Mouse (Mus musculus): ENCODE measurements around the gene Magoh.

Gene Magoh

DNA sequence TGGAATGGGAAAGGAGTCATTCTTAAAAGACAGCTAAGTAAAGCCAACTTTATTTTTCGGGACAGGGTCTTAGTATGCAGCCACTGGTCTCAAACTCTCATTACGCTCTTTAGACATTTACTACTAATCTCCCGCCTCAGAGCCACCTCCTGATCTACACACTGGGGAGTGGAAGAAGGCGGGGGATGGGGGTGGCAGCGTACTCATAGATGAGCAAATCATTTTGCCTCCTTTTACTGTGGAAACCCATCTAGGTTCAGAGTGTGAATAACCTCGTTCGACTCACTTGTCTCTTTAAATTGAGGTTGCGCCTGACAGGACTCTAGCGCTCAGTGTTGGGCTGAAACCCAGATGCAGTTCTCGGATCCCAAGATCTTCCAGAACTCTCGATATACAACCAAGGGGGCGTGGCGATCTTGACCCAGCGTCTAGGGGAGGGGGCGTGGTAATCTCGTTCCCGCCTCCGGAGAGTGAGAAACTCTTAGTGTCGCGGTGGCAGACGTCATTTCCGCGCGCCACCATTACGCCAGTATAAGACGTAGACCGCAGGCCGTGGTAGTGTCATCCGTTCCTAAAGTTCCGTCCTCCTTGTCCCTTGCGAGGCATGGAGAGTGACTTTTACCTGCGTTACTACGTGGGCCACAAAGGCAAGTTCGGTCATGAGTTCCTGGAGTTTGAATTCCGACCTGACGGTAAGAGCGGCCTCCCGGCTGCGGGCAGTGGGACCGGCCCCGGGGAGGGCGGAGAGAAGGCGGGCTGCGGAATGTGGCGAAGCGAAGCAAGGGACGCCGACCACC, at the start of gene Magoh:
Gene Magoh, plus strand, starts transcription at position 502 of the 797 bp plus-strand sequence.
- DNase-seq, result peak; percentile 99

DNA sequence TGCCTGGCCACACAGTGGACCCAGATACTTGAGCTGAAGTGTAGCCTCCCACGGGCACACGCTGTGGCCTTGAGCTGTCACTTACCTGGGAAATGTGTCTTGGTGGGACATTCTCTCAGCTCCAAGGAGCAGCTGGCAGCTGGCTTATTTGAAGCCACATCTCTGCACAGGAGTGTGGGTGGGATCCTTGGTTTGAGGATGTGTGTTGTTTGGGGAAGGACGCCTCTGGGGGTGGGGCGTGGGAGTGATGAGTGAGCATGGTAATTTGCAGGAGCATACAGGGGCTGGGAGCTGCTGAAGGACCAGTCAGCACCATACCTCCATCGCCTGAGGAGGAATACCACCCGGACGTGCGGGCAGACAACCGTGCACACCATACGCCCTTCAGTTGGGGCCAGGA, 49.4 kb upstream of the Magoh start:
- DNase-seq, result no peak

GRCm38 (mm10) chr4:107830821-107831221, 48.7 kb upstream of the Magoh start:
- DNase-seq, result no peak

DNA sequence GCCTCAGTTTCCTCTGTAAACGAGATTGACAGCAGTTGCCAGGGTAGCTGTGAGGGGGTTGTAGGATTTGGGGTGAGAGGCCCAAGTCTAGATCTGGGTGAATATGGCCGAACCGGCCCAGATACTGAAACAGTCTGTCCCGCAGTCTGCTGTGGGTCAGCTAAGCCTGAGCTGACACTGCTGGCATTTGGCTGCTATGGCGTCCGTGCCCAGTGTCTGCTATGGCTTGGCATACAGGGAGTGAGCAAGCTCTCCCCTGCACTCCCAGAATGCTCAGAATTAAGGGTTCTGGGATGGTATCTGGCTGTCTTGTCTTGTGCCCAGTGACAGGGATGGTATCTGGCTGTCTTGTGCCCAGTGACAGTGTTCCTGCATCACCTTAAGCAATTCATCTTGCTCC, 47.9 kb upstream of the Magoh start:
- no peak for DNase-seq

DNA sequence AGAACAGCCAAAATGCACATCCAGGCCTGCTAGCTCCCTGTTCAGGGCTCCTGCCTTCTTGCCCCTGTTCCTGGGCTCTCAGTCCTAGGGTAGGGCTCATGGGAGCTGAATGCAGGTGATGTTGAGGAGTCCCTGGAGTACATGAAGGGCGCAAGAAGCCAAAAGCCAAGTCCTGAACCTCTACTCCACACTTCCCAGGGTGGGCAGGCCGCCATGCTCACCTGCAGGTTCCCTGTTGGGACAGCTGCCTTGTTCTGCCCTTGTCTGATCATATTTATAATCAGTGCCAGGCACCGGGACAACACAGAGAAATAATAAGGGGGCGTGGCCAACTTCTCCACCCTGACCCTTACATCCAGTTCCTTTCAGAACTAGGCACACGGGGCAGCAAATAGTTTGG, 46.0 kb upstream of the Magoh start:
- DNase-seq, result no peak

DNA sequence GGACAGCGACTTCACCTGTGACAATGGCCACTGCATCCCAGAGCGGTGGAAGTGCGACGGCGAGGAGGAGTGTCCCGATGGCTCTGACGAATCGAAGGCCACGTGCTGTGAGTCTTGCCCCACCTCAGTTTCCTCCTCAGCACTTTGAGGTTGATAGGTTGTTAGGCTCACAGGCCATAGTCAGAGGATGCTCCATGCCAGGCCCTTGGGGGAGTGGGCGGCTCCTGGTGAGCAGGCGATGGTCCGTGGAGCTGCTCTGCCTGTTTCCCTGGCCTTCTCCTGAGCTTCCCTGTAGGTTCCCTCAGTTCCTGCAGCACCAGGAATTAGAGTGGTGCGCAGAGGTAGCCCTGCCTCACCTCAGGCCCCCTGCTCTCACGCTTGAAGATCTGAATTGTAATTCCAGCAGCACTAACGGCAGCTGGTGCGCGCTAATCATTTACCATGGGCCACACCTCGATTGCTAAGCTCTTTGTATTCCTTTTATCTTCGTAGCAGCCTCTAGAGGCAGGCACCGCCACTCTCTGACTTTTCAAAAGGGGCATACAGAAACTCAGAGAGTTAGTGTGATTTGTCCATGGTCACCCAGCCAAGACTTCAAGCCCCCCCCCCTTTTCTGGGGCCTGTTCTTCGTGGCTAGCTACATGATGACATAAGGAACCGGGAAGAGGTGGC, 44.8 kb upstream of the Magoh start:
- no peak for DNase-seq

- DNase-seq, result no peak
Observed at GRCm38 (mm10) chr4:107835508-107835909, 44.0 kb upstream of the Magoh start.

- DNase-seq, result no peak
Observed at GRCm38 (mm10) chr4:107836758-107837157, 42.8 kb upstream of the Magoh start.

DNA sequence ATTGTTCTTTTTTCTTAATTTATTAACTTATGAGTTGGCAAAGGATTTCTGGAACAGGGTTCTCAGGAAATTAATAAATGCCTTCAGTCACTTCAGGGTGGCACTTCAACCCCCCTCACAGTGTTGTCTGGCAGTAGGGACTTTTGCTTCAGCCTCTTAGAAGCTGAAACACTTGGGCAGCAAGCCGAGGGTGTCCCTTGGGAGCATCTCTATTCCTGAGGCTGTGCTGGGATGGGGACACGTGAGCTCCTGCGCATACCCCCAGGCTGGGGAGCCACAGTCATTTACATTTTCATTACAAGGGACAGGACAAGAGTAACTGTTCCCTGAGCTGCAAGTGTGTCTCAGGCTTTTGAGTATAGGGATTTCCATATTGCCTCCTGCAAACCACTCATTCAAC, 41.6 kb upstream of the Magoh start:
- DNase-seq, result no peak

DNA sequence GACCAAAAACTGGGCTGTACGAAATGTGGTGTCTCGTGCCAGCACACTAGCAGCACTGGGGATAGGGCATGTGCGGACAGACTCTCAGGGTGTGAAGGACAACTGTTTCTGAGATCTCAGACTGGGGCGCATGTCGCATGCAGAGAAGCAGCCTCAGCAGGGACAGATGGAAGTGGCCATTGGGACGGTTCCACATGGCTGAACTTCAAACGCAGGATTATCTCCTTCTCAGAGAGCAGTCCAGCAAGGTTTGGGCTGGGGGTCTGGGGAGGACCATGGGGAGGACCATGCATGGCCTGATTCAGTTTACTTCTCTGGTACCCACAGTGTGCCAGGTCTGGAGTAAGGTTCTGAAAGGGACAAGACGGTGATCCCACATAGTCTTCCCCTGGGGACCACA, 35.9 kb upstream of the Magoh start:
- DNase-seq, result no peak

- no peak for DNase-seq
Observed at GRCm38 (mm10) chr4:107844971-107845370, 34.6 kb upstream of the Magoh start.

DNA sequence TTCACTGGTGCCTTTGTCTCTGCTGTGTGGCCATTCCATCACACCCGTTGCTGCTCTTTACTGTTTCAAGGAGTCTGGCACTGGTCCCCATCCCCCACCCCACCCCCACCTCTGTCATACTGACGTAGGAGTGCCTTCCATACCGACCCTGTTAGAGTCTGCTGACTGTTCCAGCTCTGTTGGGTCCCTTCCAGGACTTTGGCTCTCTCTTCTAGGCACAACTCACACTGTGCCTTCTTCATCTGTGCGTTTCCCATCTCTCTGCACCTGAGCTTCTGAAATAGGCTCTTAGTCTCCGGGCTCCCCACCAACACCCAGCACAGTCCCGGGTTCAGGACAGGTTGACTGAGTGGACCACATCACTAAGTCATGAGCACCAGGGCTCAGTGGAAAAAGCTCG, 32.8 kb upstream of the Magoh start:
- DNase-seq, result no peak

DNA sequence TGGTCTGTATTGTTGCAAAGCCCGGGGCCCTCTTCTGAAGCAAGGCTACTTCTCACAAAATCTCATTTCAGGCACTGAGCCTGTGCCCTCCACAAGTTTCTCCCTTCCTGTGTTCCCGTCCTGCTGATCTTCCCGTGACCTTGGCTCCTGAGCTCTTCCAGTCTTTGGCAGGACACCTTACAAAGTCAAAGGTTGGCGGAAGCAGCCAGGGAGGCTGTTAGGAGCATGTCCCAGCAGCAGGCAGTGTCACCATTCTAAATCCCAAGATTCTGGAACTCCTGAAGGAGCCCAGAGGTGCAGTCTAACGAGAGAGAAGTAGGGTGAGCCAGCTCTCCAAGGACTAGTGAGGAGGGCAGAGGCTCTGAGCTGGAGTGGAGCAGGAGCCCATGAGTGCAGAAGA, 31.0 kb upstream of the Magoh start:
- DNase-seq, result no peak

- DNase-seq, result no peak
Observed at GRCm38 (mm10) chr4:107849621-107850020, 29.9 kb upstream of the Magoh start.

DNA sequence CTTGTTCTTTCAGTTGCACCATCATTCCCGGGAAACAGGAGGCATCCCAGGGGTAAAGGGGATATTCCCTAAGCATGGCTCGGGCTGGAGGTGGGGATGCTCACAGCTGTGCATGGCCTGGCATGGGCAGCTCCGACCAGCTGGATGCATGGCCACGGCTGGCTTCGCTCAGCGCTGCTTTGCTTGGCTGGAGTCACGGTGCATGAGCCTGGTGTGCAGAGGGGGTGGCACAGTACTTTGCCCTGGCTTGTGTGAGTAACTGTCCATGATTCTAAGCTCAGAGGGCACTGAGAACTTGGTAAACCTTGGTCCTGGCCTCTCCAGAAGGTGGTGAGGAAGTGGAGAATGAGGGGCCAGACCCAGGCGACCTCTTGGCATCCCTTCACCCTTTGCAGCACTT, 29.5 kb upstream of the Magoh start:
- no peak for DNase-seq

DNA sequence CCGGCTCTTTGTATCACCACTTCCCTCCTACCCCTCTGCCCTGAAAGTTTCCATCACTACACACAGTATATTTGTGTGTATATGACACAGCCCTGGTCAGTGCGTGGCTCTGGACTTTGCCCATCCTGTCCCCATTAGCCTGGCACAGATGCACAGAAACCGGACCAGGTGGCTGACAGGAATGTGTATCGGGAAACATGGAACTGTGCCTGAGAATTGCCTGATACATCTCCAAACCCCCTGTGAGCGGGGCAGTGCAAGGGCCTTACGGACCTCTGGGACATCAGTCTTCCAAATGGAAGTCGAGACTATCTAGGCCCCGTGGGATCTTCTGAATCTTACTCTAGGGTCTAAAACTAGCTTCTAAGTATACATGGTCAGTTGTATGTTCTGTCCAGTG, 26.2 kb upstream of the Magoh start:
- no peak for DNase-seq

GRCm38 (mm10) chr4:107853836-107854235, 25.7 kb upstream of the Magoh start:
- DNase-seq, result no peak

DNA sequence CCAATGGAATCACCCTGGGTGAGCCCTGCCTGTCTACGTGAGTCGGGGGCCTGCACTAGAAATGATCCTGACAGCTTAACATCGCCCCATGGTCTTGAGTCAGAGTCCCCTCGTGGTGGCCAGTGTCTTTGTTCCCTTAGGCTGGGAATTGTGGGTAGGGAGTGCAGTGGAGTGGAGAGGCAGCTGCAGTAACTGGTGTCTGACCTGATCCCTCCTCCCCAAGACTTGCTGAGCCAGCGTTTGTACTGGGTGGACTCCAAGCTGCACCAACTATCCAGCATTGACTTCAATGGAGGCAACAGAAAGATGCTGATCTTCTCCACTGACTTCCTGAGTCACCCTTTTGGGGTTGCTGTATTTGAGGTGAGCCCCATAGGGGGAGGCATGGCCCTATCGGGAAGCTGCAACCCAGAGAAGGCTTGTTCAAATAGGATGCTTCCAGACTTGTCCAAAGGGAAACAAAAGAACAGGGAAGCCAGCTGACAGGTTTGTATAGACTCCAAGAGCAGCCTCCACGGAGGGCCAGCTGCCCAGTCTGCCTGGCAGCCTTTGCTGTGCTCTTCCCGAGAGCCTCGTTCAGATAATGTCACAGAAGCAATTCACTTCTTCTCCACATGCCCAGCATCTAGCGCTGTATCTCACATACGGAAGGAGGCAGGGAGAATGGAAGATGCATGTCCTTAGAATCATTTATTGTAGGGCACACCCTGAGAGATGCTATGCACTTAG, 22.4 kb upstream of the Magoh start:
- no peak for DNase-seq

DNA sequence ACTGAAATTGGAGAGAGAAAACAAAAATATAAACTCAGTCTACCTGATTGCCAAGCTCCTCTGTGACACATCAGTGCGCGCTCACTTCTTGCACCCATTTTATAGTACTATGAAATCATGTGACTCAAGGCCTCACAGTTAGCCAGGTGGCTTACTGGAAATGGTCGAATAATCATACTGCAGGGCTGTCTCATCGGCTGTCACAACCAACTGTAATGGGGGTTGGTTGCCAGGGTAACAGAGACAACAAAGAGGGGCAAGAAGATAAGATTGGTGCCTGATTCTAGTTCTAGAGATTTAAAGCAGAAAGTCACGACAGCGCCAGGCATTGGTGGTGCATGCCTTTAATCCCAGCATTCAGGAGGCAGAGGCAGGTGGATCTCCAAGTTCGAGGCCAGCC, 20.6 kb upstream of the Magoh start:
- DNase-seq, result no peak

GRCm38 (mm10) chr4:107864866-107865265, 14.7 kb upstream of the Magoh start:
- no peak for DNase-seq

DNA sequence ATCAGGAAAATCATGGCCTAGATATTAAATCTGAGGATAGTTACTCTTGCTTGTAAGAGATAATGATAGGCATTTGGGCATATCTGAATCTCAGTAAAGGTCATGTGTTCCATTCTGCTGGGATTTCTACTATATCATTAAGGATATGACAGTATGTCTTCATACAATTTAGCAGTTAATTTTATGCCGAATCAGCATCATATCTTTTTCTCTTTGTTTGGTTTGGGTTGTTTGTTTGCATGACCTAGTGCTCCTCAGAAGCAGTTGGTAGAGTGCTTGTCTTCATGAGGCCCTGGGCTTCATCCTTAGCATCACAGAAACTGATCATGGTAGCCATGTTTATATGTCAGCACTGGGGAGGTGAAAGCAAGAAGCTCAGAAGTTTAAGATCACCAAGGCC, 2.1 kb downstream of the Magoh start:
- no peak for DNase-seq

GRCm38 (mm10) chr4:107886371-107886770, 6.8 kb downstream of the Magoh start:
- no peak for DNase-seq

GRCm38 (mm10) chr4:107889385-107889730, 9.8 kb downstream of the Magoh start:
- no peak for DNase-seq

Data from heart, adult 11 months (tissue).